Mouse (Mus musculus) hindbrain, embryonic 12.5 days (tissue): ENCODE measurements around the gene P4ha2. TPM values are rescaled to one million over a fixed set of nuclear protein-coding genes. Genes with fewer than 3 reads are reported as not detected.
"Not testable (repeated sequence)": the region's sequence is repeated elsewhere in the genome, so short reads cannot be mapped to it uniquely, and the experiment has no call there.

ENCODE experiments used
- ATAC-seq: fragments of 200-750 bp; cut with Nextera tagmentation; 2 replicates; pipeline ENCODE4 v1.8.0; 2017; ENCODE audit warnings: moderate TSS enrichment; ENCODE audit not compliant: low FRiP score
- H3K27ac ChIP-seq: fragments of 300-500 bp; sonication (generic); 2 replicates; pipeline ENCODE4 v1.5.1; 2016; ENCODE audit warnings: mild to moderate bottlenecking
- H3K27me3 ChIP-seq: fragments of 300-500 bp; sonication (generic); 2 replicates; pipeline ENCODE4 v1.6.1; 2016; ENCODE audit warnings: mild to moderate bottlenecking
- H3K36me3 ChIP-seq: fragments of 300-500 bp; sonication (generic); 2 replicates; pipeline ENCODE4 v1.6.1; 2016; ENCODE audit warnings: mild to moderate bottlenecking
- H3K4me1 ChIP-seq: fragments of 300-500 bp; sonication (generic); 2 replicates; pipeline ENCODE4 v1.6.1; 2016
- H3K4me2 ChIP-seq: fragments of 300-500 bp; sonication (generic); replicated peaks from 2 replicates; pipeline ENCODE4 v1.6.1; 2016; ENCODE audit warnings: mild to moderate bottlenecking
- H3K4me3 ChIP-seq: fragments of 300-500 bp; sonication (generic); 2 replicates; pipeline ENCODE4 v1.5.1; 2016; ENCODE audit warnings: mild to moderate bottlenecking
- H3K9ac ChIP-seq: fragments of 300-500 bp; sonication (generic); 2 replicates; pipeline ENCODE4 v1.6.1; 2016; ENCODE audit warnings: mild to moderate bottlenecking, moderate library complexity
- H3K9me3 ChIP-seq: fragments of 300-500 bp; sonication (generic); replicated peaks from 2 replicates; pipeline ENCODE4 v1.6.1; 2016; ENCODE audit warnings: mild to moderate bottlenecking
- WGBS: fragments of 180-500 bp; shearing (Covaris S2); methylation state at CpG from one replicate; pipeline ENCODE4 v1.1.7; 2016; 5-methylcytosine and 5-hydroxymethylcytosine counted together
- polyA plus RNA-seq: library from polyadenylated mRNA; unstranded; fragments of >200 nt; fragmentation: Nextera tagmentation; extraction: Ambion mirVana; gene quantifications from 2 replicates; pipeline ENCODE4 v1.2.1, GENCODE M21; 2016

Gene P4ha2
- polyA plus RNA-seq, 1 experiment from 2014 or later: 27.0 TPM

DNA sequence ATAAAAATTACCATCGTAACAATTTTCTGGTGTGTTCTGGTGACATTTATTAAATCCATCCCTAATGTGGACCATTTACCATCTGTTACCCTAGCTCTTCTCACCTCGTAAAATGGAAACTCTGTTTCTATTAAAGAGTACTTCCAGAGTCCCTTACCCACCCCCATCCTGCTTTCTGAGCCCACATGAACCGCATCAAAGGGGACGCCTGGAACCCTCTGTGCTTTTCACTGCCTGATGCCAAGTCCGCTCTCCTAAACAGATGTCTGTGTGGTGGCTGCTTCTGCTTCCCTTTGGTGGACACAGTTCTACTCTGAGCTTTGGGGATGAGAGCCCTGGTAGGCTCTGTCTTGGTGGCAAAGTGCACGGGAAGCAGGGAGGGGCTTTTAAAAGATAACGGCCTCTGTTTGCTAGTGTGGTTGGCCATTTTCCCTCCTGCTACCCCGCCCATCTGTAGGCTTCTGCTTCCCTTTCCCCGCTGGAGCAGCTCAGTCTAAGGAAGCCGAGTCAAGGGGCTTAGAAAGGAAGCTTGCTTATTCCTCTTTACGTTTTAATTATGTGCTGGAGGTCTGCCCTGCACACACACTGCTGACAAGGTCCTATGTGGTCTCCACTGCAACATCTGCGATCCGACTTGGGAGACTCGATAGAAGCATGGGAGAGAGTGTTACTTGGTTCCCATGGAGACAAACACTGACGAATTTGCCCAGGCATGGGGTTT, 26.9 kb downstream of the P4ha2 start:
- Histone ChIP-seq H3K9ac (no peak overlapping the region), H3K4me1 (peaks cover 20% of the 10 kb centered on the region), H3K27me3 (no peaks in the 10 kb centered on the region), H3K9me3 (no peaks in the 10 kb centered on the region), H3K27ac (no peak overlapping the region), H3K4me3 (no peak overlapping the region), H3K4me2 (no peak overlapping the region), H3K36me3 (no peaks in the 10 kb centered on the region)
- 54% methylated on average over 15 of the region's 15 CpGs for WGBS
- ATAC-seq: no peak

DNA sequence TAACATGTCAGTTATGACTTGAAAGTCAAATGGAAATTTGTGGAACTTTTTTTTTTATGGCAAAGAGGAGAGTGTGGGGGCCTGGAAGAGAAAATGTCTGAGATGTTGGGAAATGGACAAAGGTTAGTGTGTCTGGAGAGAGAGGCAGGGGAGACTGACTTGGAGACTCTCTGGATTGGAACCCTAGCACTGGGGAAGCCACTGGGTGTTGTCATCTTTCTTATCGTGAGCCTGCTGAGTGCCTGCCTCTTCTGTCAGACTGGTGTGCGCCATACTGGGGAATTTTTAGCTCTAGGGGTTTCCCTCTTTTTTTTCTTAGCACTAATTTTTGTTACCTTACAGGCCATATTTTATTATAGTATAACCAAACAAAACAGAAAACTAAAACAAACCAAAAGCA, 27.5 kb downstream of the P4ha2 start:
- peaks cover 14% of the 10 kb centered on the region for H3K4me1 ChIP-seq
- 76% methylated on average over 2 of the region's 2 CpGs for WGBS
- H3K4me2 ChIP-seq: no peak overlapping the region
- no peaks in the 10 kb centered on the region for H3K36me3 ChIP-seq
- no peak overlapping the region for H3K4me3 ChIP-seq
- H3K27me3 ChIP-seq: no peaks in the 10 kb centered on the region
- H3K9ac ChIP-seq: no peak overlapping the region
- no peak for ATAC-seq
- H3K9me3 ChIP-seq: no peaks in the 10 kb centered on the region
- H3K27ac ChIP-seq: no peak overlapping the region

- H3K4me3 ChIP-seq: no peak overlapping the region
- no peak for ATAC-seq
- H3K4me1 ChIP-seq: peaks cover 13% of the 10 kb centered on the region
- no peak overlapping the region for H3K9ac ChIP-seq
- H3K27me3 ChIP-seq: no peaks in the 10 kb centered on the region
- H3K36me3 ChIP-seq: no peaks in the 10 kb centered on the region
- H3K4me2 ChIP-seq: no peak overlapping the region
- no peaks in the 10 kb centered on the region for H3K9me3 ChIP-seq
- H3K27ac ChIP-seq: no peak overlapping the region
- 91% methylated on average over 8 of the region's 8 CpGs for WGBS
These were observed 30.1 kb downstream of the P4ha2 start for GRCm38 (mm10) chr11:54129955-54130354.

GRCm38 (mm10) chr11:54130721-54131120, 30.8 kb downstream of the P4ha2 start:
- Histone ChIP-seq H3K36me3 (no peaks in the 10 kb centered on the region), H3K27ac (no peak overlapping the region), H3K27me3 (no peaks in the 10 kb centered on the region), H3K4me2 (no peak overlapping the region), H3K4me3 (no peak overlapping the region), H3K4me1 (peaks cover 13% of the 10 kb centered on the region), H3K9me3 (no peaks in the 10 kb centered on the region), H3K9ac (no peak overlapping the region)
- no peak for ATAC-seq
- WGBS: 78% methylated on average over 6 of the region's 6 CpGs

GRCm38 (mm10) chr11:54132290-54132689, 32.4 kb downstream of the P4ha2 start:
- ATAC-seq: no peak
- H3K4me2 ChIP-seq: no peak overlapping the region
- no peak overlapping the region for H3K4me3 ChIP-seq
- H3K27me3 ChIP-seq: no peaks in the 10 kb centered on the region
- H3K36me3 ChIP-seq: no peaks in the 10 kb centered on the region
- H3K4me1 ChIP-seq: 0 out of 2 replicates have a peak, but pooled peaks cover 2% of the 10 kb centered on the region
- WGBS: 76% methylated on average over 10 of the region's 10 CpGs
- no peaks in the 10 kb centered on the region for H3K9me3 ChIP-seq
- no peak overlapping the region for H3K27ac ChIP-seq
- no peak overlapping the region for H3K9ac ChIP-seq

GRCm38 (mm10) chr11:54134905-54135304, 35.0 kb downstream of the P4ha2 start:
- Histone ChIP-seq H3K9me3 (no peaks in the 10 kb centered on the region), H3K4me3 (no peak overlapping the region), H3K9ac (no peak overlapping the region), H3K4me2 (no peak overlapping the region), H3K27me3 (no peaks in the 10 kb centered on the region), H3K36me3 (no peaks in the 10 kb centered on the region), H3K27ac (no peak overlapping the region), H3K4me1 (no peaks in the 10 kb centered on the region)
- ATAC-seq: no peak
- WGBS: 81% methylated on average over 6 of the region's 6 CpGs

DNA sequence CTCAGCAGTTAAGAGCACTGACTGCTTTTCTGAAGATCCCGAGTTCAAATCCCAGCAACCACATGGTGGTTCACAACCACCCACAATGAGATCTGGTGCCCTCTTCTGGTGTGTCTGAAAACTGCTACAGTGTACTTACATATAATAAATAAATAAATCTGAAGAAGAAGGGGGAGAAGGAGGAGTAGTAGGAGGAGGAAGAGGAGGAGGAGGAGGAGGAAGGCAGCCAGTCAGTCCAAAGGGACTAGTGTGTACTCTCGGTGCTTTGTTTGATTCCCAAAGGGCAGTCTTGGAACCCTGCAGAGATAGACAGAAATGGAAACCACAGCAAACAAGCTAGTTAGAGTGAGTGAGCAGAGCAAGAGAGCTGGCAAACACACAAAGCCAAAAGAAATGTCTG, 40.3 kb downstream of the P4ha2 start:
- not testable (repeated sequence) for ATAC-seq, H3K9ac ChIP-seq, H3K36me3 ChIP-seq, H3K9me3 ChIP-seq, H3K27ac ChIP-seq, H3K4me1 ChIP-seq, H3K4me3 ChIP-seq, H3K4me2 ChIP-seq, H3K27me3 ChIP-seq
- 35% methylated on average over 2 of the region's 2 CpGs for WGBS

GRCm38 (mm10) chr11:54141200-54141971, 41.5 kb downstream of the P4ha2 start:
- no peak for ATAC-seq
- 88% methylated on average over 7 of the region's 7 CpGs for WGBS

GRCm38 (mm10) chr11:54144886-54145285, 45.0 kb downstream of the P4ha2 start:
- Histone ChIP-seq H3K4me3 (no peak overlapping the region), H3K9me3 (no peaks in the 10 kb centered on the region), H3K4me1 (no peaks in the 10 kb centered on the region), H3K27ac (no peak overlapping the region), H3K9ac (no peak overlapping the region), H3K4me2 (no peak overlapping the region), H3K27me3 (no peaks in the 10 kb centered on the region), H3K36me3 (no peaks in the 10 kb centered on the region)
- WGBS: 28% methylated on average over 3 of the region's 3 CpGs
- no peak for ATAC-seq

More at GRCm38 (mm10) chr11:54141200-54141971, 41.5 kb downstream of the P4ha2 start:
- H3K27ac ChIP-seq: no peak overlapping the region
- no peak overlapping the region for H3K4me2 ChIP-seq
- H3K9ac ChIP-seq: no peak overlapping the region
- no peaks in the 10 kb centered on the region for H3K36me3 ChIP-seq
- H3K4me3 ChIP-seq: no peak overlapping the region
- no peaks in the 10 kb centered on the region for H3K27me3 ChIP-seq
- no peaks in the 10 kb centered on the region for H3K9me3 ChIP-seq
- H3K4me1 ChIP-seq: no peaks in the 10 kb centered on the region

DNA sequence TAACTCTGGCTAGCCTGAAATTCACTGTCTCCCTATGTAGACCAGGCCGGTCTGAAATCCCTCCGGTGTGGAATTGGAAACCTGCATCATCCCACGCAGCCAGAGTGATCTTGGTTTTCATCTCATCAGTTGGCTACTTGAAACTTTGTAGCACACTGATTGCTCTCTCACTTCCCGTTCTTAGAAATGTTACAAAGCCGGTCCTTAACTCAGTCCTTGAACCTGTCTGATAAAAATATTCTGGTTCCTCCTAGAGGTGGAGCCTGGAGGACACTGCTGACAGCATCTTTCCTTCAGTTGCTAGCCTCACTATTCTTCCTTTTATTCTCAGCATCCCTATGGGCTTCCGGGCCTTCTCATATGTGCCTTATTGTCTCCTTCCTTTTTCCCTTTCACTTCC, 46.1 kb downstream of the P4ha2 start:
- H3K36me3 ChIP-seq: no peaks in the 10 kb centered on the region
- 78% methylated on average over 6 of the region's 6 CpGs for WGBS
- H3K9me3 ChIP-seq: no peaks in the 10 kb centered on the region
- no peak overlapping the region for H3K9ac ChIP-seq
- H3K27me3 ChIP-seq: no peaks in the 10 kb centered on the region
- ATAC-seq: no peak
- no peaks in the 10 kb centered on the region for H3K4me1 ChIP-seq
- no peak overlapping the region for H3K27ac ChIP-seq
- H3K4me2 ChIP-seq: no peak overlapping the region
- no peak overlapping the region for H3K4me3 ChIP-seq

GRCm38 (mm10) chr11:54149791-54150465, 50.0 kb downstream of the P4ha2 start:
- Histone ChIP-seq H3K36me3 (no peaks in the 10 kb centered on the region), H3K27me3 (no peaks in the 10 kb centered on the region), H3K4me2 (no peak overlapping the region), H3K4me1 (no peaks in the 10 kb centered on the region), H3K9me3 (no peaks in the 10 kb centered on the region), H3K4me3 (no peak overlapping the region), H3K27ac (no peak overlapping the region), H3K9ac (no peak overlapping the region)
- WGBS: 86% methylated on average over 3 of the region's 3 CpGs
- ATAC-seq: no peak

DNA sequence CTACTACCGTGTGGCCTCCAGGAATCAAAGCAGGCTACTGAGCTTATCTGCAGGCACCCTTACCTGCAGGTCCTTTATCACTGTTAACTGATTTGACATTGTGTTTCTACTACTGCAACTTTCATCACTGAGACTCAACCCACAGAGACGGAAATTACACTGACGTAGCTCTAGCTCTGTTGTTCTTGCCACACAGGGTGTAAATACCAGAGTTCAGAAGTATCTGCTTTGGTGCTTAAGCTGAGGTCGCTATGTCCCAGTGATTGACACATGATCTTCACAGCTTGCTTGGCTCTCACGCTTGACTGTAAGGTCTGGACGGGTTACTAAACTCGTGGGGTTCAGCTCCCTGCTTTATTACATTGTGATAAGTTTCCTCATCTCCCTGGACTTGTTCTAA, 51.2 kb downstream of the P4ha2 start:
- Histone ChIP-seq H3K9me3 (no peaks in the 10 kb centered on the region), H3K4me1 (no peaks in the 10 kb centered on the region), H3K9ac (no peak overlapping the region), H3K27me3 (no peaks in the 10 kb centered on the region), H3K36me3 (no peaks in the 10 kb centered on the region), H3K4me3 (no peak overlapping the region), H3K27ac (no peak overlapping the region), H3K4me2 (no peak overlapping the region)
- 67% methylated on average over 7 of the region's 7 CpGs for WGBS
- no peak for ATAC-seq
